Mouse (Mus musculus): Measurements from ENCODE around the gene Adora3. TPM values are rescaled to one million over a fixed set of nuclear protein-coding genes. Genes with fewer than 3 reads are reported as not detected.
A peak's percentile ranks its signal among the peaks of the same experiment; 100 is the strongest.

The Adora3 gene
- polyA plus RNA-seq, 1 experiment: 0.52 TPM

DNA sequence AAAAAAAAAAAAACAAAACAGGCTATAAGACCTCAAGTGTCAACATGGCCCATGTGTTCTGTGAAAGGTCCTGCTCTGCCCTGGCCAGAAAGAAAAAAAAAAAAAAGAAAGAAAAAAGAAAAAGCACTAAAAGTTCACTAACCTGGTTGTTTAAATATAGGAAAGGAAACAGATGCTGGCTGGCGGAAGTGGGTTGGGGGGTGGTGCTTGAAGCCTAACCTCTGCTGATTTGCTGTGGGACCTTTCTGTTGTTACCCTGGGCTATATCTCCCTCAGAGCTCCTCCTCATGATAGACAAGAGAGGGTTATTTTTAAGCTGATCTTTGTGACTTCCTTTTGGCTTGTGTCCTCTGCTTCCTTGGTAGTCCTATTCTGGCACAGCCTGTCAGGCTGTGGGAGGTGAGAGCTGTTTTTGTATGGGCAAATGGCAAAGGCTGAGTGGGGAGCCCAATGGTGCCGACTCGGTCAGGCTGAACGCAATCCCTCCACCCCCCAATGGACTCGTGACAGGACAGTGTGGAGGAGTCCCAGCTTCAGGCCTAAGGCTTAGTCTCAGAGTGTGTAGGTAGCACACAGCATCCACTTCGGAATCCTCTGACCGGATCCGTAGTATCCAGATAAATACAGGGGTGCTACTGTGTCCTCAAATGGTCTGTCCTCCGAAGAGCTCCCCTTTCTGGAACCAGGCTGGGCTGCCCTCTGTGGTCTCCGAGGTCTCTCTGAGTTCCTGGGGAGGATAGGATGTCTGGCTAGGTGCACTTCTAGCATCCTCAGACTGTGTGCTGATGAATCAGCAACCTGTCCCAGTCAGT, 21.3 kb downstream of the Adora3 start:
- Histone ChIP-seq H3K27ac (ENCODE audit: insufficient read depth, low read length) (no peak overlapping the region), H3K4me1 (ENCODE audit: control insufficient read depth, insufficient read depth, low read length) (peaks cover 7% of the 10 kb centered on the region), H3K4me3 (replicated peaks; ENCODE audit: insufficient read depth, low read depth, low read length) (no peak overlapping the region), H3K27me3 (ENCODE audit: control insufficient read depth, insufficient read depth, low read length) (no peaks in the 10 kb centered on the region)
- TF ChIP-seq POLR2A (IDR thresholded peaks at IDR 0.05; ENCODE audit: borderline replicate concordance, insufficient read depth, low read length): no peak
- TF ChIP-seq CTCF (IDR thresholded peaks at IDR 0.05; ENCODE audit: borderline replicate concordance, insufficient read depth, low read depth, low read length): no peak
- 57% methylated on average over 10 of the region's 10 CpGs for WGBS
- DNase-seq: no peak

DNA sequence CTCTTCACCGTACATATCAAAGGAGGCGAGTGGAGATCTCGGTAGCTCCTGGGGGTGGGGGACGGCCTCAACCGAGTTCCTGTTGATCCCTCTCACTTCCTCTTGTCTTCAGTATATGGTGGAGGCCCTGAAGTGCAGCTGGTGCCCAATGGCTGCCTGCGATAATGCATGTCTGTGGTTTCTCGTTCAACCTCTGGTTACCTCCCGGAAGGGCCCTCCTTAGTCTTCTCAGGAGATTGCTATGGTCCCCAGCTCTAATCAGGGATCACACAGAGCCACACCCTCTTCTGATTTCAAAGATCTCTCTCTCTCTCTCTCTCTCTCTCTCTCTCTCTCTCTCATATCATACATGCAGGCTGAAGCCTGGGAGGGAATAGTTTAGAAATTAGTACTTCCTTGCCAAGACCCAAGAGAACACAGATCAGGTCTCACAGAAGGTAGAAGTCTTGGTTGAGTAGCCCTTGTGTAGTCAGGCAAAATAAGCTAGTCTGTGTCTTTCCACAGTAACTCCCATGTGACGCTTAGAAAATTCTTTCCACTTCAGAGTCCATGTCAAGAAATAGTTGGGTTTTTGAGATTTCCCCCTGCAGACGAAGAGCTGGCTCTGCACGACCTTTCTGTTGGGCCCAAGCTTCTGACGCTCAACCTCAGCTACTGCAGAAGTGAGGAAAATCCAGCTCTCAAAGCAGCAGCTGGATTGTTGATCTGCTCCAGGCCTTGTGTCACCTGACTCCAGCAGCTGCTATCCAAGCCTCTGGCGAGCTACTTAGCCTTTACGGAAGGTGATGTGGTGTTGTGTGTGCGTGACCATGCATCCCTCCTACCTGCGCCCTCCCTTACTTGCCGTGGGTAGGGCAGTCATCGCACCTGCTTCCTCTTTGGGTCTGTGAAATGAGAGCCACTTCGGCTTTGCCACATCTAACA, 22.2 kb downstream of the Adora3 start:
- WGBS: 94% methylated on average over 19 of the region's 19 CpGs
- TF ChIP-seq CTCF (IDR thresholded peaks at IDR 0.05; ENCODE audit: borderline replicate concordance, insufficient read depth, low read depth, low read length) (no peak), POLR2A (IDR thresholded peaks at IDR 0.05; ENCODE audit: borderline replicate concordance, insufficient read depth, low read length) (no peak)

DNA sequence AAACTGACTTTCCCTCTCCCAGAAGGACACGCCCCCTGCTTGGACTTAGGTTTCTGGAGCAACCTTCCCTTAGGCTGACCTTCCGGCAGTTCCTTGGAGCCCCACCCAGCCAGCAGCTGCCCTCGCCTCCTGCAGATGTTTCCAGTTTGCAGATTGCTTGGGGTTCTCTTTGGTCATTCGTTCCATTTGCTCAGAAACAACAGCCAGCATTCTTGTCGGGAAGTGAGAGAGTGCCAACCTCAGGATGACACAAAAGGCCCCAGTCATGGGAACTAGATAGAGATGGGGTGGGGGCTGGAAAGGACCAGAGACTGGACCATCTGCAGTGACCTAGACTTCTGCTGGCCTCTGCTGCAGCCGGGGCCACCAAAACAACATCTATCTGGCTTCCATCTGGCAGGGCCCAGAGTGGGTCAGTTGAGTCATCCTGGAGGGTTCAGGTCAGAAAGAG, 23.3 kb downstream of the Adora3 start:
- TF ChIP-seq POLR2A (IDR thresholded peaks at IDR 0.05; ENCODE audit: borderline replicate concordance, insufficient read depth, low read length) (no peak), CTCF (IDR thresholded peaks at IDR 0.05; ENCODE audit: borderline replicate concordance, insufficient read depth, low read depth, low read length) (no peak)
- Histone ChIP-seq H3K4me1 (ENCODE audit: control insufficient read depth, insufficient read depth, low read length) (peaks cover 7% of the 10 kb centered on the region), H3K27me3 (ENCODE audit: control insufficient read depth, insufficient read depth, low read length) (no peaks in the 10 kb centered on the region), H3K4me3 (replicated peaks; ENCODE audit: insufficient read depth, low read depth, low read length) (no peak overlapping the region), H3K27ac (ENCODE audit: insufficient read depth, low read length) (no peak overlapping the region)
- DNase-seq: peak in 1 of 2 experiments; percentile 20
- 77% methylated on average over 6 of the region's 6 CpGs for WGBS

More for the DNA sequence above, 22.2 kb downstream of the Adora3 start:
- Histone ChIP-seq H3K4me1 (ENCODE audit: control insufficient read depth, insufficient read depth, low read length) (peaks cover 7% of the 10 kb centered on the region), H3K27me3 (ENCODE audit: control insufficient read depth, insufficient read depth, low read length) (no peaks in the 10 kb centered on the region), H3K4me3 (replicated peaks; ENCODE audit: insufficient read depth, low read depth, low read length) (no peak overlapping the region), H3K27ac (ENCODE audit: insufficient read depth, low read length) (no peak overlapping the region)
- no peak for DNase-seq

DNA sequence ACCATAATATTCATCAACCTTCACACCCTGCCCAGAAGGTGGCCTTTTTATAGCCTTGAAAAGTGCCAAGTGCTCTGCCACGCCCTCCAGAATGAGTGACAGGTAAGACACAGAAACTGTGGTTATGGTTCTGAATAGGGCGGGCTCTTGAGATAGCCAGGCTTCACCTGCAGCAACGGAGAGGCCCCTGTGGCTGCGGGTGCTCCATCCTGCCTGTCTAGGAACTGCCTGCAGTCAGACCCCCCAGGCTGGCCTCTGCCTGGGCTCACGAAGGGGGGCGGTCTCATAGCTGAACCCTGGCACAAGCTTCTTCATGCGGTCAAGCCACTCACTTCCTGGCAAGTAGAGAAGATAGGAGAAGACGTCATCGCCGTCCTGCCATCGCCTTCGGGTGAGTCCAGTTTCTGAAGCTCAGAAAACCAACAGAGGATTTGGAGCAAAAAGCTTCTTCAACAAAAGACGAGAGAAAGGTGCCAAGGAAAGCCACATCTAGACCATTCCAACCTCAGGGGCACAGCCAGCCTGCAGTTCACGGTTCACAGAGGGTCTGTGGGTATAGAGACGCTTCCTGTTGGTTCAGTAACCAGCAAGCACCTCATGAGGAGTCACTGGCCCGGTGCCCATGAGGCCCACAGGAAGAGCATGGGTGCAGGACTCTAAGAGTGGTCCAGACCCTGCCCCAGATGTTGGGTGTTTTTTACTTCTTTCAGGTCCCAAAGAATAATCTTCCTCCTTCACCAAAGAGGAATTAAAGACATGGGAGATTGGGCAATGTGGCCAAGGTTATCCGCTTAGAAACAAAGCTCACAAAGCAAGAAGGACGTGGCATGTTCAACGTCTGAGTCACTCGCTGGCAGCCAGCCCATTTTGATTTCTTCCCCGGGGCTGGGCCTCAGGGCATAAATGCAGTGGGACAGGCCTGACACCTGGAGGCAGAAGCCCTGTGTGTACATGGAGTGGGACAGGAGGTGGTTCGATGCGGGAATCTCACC, 24.2 kb downstream of the Adora3 start:
- TF ChIP-seq CTCF (IDR thresholded peaks at IDR 0.05; ENCODE audit: borderline replicate concordance, insufficient read depth, low read depth, low read length) (no peak; the same call in 1 of the 2 replicates), POLR2A (IDR thresholded peaks at IDR 0.05; ENCODE audit: borderline replicate concordance, insufficient read depth, low read length) (no peak)
- WGBS: 62% methylated on average over 23 of the region's 23 CpGs
- Histone ChIP-seq H3K27ac (ENCODE audit: insufficient read depth, low read length) (no peak overlapping the region), H3K4me1 (ENCODE audit: control insufficient read depth, insufficient read depth, low read length) (peaks cover 7% of the 10 kb centered on the region), H3K4me3 (replicated peaks; ENCODE audit: insufficient read depth, low read depth, low read length) (no peak overlapping the region), H3K27me3 (ENCODE audit: control insufficient read depth, insufficient read depth, low read length) (no peaks in the 10 kb centered on the region)
- DNase-seq: peak; percentile 33 to 49

DNA sequence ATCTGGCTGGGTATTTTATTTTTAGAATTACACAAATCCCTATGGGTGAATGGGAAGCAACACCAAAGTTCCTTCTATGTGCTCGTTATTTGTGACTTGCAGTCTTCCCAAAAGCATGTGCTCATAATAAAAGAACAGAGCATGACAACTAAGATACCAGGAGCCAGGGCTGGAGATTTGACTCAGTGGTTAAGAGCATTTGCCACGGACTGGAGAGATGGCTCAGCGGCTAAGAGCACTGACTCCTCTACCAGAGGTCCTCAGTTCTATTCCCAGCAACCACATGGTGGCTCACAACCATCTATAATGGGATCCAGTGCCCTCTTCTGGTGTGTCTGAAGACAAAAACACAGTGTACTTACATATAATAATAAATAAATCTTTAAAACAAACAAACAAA, 26.2 kb downstream of the Adora3 start:
- TF ChIP-seq CTCF (IDR thresholded peaks at IDR 0.05; ENCODE audit: borderline replicate concordance, insufficient read depth, low read depth, low read length) (no peak), POLR2A (IDR thresholded peaks at IDR 0.05; ENCODE audit: borderline replicate concordance, insufficient read depth, low read length) (no peak)
- Histone ChIP-seq H3K4me1 (ENCODE audit: control insufficient read depth, insufficient read depth, low read length) (peaks cover 7% of the 10 kb centered on the region), H3K27ac (ENCODE audit: insufficient read depth, low read length) (no peak overlapping the region), H3K27me3 (ENCODE audit: control insufficient read depth, insufficient read depth, low read length) (no peaks in the 10 kb centered on the region), H3K4me3 (replicated peaks; ENCODE audit: insufficient read depth, low read depth, low read length) (no peak overlapping the region)
- no peak for DNase-seq
- 84% methylated on average over 3 of the region's 3 CpGs for WGBS

DNA sequence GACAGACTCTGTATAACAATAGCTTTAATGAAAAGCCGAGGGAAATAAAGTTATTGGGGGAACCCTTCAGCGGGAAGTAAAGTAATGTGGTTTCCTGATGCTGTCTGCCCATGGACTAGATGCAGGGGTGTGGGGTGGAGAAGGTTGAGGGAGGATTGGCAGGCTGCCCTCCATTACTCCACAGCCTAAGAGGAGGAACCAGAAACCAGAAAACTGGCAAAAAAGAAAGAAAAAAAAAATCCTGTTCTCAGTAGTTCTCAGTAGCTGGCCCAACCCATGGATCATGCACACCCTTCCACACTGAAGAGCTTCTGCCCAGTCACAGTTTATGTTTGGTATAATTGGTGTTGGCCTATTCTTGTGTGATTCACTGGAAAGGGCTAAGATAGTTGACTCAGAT, 27.7 kb downstream of the Adora3 start:
- TF ChIP-seq CTCF (IDR thresholded peaks at IDR 0.05; ENCODE audit: borderline replicate concordance, insufficient read depth, low read depth, low read length): no peak
- no peak for TF ChIP-seq POLR2A (IDR thresholded peaks at IDR 0.05; ENCODE audit: borderline replicate concordance, insufficient read depth, low read length)
- Histone ChIP-seq H3K27me3 (ENCODE audit: control insufficient read depth, insufficient read depth, low read length) (no peaks in the 10 kb centered on the region), H3K4me1 (ENCODE audit: control insufficient read depth, insufficient read depth, low read length) (no peaks in the 10 kb centered on the region), H3K4me3 (replicated peaks; ENCODE audit: insufficient read depth, low read depth, low read length) (no peak overlapping the region), H3K27ac (ENCODE audit: insufficient read depth, low read length) (no peak overlapping the region)
- 82% methylated on average over 2 of the region's 2 CpGs for WGBS
- DNase-seq: no peak

DNA sequence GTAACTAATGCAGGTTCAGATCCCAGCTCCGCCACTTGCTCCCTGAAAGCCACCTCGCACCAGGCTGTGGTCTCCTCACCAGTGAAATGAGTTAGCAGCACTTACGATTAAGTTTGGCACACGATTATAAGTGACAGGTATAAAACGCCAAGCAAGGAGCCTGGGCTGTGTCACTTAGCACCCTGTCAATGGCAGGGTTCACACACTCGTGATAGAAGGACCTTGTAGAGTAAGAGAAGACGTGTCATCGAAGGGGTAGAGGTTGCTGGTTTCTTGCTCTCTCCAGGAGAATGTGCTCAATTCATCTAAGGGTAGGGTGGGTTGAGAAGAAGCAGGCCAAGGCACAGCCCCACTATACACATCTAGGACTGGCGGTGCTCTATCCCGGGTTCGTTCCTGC, 28.2 kb downstream of the Adora3 start:
- H3K4me1 ChIP-seq (ENCODE audit: control insufficient read depth, insufficient read depth, low read length): no peaks in the 10 kb centered on the region
- no peak for DNase-seq
- H3K4me3 ChIP-seq (replicated peaks; ENCODE audit: insufficient read depth, low read depth, low read length): no peak overlapping the region
- no peaks in the 10 kb centered on the region for H3K27me3 ChIP-seq (ENCODE audit: control insufficient read depth, insufficient read depth, low read length)
- 92% methylated on average over 11 of the region's 11 CpGs for WGBS
- no peak overlapping the region for H3K27ac ChIP-seq (ENCODE audit: insufficient read depth, low read length)
- TF ChIP-seq POLR2A (IDR thresholded peaks at IDR 0.05; ENCODE audit: borderline replicate concordance, insufficient read depth, low read length) (no peak), CTCF (IDR thresholded peaks at IDR 0.05; ENCODE audit: borderline replicate concordance, insufficient read depth, low read depth, low read length) (no peak)
